Mouse (Mus musculus) embryonic fibroblast, embryonic 13.5 days (primary cell): ENCODE measurements around the gene Eif2b3. TPM values are rescaled to one million over a fixed set of nuclear protein-coding genes. Genes with fewer than 3 reads are reported as not detected.

Experiments used
- H3K27ac ChIP-seq: 2 replicates; pipeline ENCODE4 v1.5.1; 2012; ENCODE audit warnings: low read length, control low read depth, inconsistent platforms; ENCODE audit not compliant: insufficient read depth
- H3K4me1 ChIP-seq: 2 replicates; pipeline ENCODE4 v1.6.1; 2011; ENCODE audit warnings: low read length; ENCODE audit not compliant: control insufficient read depth, insufficient read depth
- H3K4me3 ChIP-seq: 2 replicates; pipeline ENCODE4 v1.5.1; 2011; ENCODE audit warnings: mild to moderate bottlenecking, control low read depth, low read length; ENCODE audit not compliant: insufficient read depth
- CTCF ChIP-seq: IDR thresholded peaks from 2 replicates; pipeline ENCODE4 v1.5.1; 2011; ENCODE audit warnings: mild to moderate bottlenecking, control low read depth, low read length, moderate library complexity, borderline replicate concordance; ENCODE audit not compliant: insufficient read depth
- POLR2A ChIP-seq: IDR thresholded peaks from 2 replicates; pipeline ENCODE4 v1.6.1; 2011; ENCODE audit warnings: low read depth, mild to moderate bottlenecking, control low read depth, low read length, moderate library complexity
- polyA plus RNA-seq: library from polyadenylated mRNA; stranded (reverse); fragments of >200 nt; gene quantifications from 2 replicates; pipeline ENCODE4 v1.2.4, GENCODE M21; 2011; ENCODE audit warnings: low read depth; ENCODE audit not compliant: missing spikeins, insufficient read length

The Eif2b3 gene
- 34.1 and 37.9 TPM in 2 replicates for polyA plus RNA-seq

DNA sequence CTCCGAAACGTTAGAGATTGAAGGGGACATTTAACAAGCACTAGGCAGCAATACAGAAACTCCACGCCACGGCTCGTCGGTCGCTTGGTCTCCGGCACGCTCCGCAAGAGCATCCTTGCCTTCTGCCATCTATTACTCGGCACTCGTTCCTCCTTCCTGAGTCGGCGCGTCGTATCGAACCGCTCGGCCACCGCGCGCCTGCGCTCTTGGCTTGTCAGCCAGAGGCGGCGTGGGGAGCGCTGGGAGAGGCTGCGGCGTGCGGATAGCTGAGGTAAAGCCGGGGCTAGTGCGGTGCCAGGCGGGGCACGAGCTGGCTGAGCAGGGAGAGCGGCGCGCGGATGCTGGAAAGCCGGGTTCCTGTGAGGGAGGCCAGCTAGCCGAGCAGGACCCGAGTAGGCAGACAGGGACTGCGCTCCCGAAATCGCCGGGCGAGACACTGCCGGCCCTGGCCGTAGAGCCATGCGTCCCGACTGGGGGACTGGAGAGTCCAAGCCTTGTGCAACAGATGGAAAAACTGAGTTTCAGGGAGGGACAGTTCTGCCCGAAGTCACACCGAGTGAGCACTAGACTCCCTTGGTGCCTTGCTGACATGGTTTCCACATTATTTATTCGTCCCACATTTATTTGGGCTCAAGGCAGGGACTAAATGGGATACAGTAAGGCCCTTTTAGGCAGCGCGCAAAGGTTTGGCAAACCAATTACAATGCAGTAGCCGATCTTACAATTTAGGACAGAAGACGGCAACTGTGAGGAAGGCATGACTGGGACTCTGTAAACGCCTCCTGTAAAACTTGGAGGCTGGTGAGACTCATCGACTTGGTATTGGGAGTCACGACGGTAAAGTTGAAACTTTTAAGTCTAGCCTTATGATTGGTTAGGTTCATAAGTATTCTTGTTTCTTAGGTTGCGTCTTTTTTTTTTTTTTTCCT is at the start of gene Eif2b3:
Gene Eif2b3 (plus strand): TSS at position 197 of the 929 bp plus-strand sequence.
- Histone ChIP-seq H3K4me1 (peaks cover 4% of the 10 kb centered on the region; the same call in 1 of the 2 replicates), H3K27ac (peak within 1 kb of the TSS; percentile 19), H3K4me3 (peak within 1 kb of the TSS; percentile 76)
- TF ChIP-seq CTCF (no peak), POLR2A (no peak; the same call in none of the 2 replicates)

DNA sequence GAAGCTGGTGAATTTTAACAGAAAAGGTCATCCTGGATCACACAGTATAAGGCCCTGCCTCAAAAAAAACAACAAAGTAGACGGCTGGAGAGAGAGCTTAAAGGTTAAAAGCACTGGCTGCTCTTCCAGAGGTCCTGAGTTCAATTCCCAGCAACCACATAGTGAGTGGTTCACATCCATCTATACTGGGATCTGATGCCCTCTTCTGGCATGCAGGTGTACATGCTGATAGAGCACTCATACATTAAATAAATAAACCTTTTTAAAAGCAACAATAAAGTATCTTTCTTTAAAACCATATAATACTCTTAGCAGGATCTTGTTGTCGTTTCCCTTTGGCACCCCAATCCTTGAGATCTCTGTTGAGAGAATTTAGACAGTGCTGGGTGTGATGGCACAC is 42.7 kb upstream of the Eif2b3 start:
- Histone ChIP-seq H3K4me1 (no peaks in the 10 kb centered on the region), H3K27ac (no peak overlapping the region), H3K4me3 (no peak overlapping the region)
- TF ChIP-seq POLR2A (no peak), CTCF (no peak)

DNA sequence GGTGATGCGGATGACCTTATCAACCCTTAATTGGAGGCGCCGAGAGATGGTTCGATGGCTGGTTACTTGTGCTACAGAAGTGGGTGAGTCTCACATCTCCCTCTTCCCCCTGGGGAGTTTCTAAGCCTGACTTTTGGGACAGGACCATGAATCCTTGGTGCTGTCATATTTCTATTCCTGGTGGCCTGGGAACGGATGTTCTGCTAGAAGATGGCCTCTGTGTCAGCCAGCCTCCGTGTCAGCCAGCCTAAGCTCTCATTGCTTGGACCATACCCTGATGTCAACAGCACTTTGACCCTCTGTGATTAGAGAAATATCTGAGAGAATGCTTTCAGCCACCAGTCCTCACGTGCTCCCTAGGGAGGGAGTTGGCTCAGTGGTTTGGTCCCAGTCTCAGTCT is 33.5 kb upstream of the Eif2b3 start:
- Histone ChIP-seq H3K27ac (no peak overlapping the region), H3K4me1 (no peaks in the 10 kb centered on the region), H3K4me3 (no peak overlapping the region)
- TF ChIP-seq CTCF (no peak), POLR2A (no peak)

DNA sequence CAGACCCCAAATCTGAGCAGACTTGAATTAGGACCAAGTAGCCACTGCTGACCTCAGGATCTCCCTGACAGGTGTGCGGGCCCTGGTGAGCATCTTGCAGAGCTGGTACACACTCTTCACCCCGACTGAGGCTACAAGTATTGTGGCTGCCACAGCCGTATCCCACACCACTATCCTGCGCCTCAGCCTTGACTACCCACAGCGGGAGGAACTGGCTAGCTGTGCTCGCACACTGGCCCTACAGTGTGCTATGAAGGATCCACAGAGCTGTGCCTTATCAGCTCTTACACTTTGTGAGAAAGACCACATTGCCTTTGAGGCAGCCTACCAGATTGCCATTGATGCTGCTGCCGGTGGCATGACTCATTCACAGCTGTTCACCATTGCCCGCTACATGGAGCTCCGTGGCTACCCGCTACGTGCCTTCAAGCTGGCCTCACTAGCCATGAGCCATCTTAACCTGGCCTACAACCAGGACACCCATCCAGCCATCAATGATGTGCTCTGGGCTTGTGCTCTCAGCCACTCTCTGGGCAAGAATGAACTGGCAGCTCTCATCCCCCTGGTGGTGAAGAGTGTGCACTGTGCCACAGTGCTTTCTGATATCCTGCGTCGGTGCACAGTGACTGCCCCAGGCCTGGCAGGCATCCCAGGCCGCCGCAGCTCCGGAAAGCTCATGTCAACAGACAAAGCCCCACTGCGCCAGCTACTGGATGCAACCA is 32.6 kb upstream of the Eif2b3 start:
- peak; percentile 70; the same call in 1 of the 2 replicates for TF ChIP-seq CTCF
- no peak for TF ChIP-seq POLR2A
- Histone ChIP-seq H3K4me1 (no peaks in the 10 kb centered on the region), H3K4me3 (no peak overlapping the region), H3K27ac (no peak overlapping the region)

DNA sequence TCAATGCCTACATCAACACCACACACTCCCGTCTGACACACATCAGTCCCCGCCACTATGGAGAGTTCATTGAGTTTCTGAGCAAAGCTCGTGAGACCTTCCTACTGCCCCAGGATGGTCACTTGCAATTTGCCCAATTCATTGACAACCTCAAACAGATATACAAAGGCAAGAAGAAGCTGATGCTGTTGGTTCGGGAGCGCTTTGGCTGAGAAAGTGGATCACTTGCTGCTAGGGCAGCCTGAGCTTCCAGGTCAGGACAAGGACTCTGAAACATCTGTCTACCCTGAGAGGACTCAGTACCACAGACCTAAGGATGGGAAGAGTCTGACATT is 32.1 kb upstream of the Eif2b3 start:
- H3K27ac ChIP-seq, result no peak overlapping the region
- no peak overlapping the region for H3K4me3 ChIP-seq
- no peaks in the 10 kb centered on the region for H3K4me1 ChIP-seq
- TF ChIP-seq POLR2A (no peak), CTCF (no peak)

DNA sequence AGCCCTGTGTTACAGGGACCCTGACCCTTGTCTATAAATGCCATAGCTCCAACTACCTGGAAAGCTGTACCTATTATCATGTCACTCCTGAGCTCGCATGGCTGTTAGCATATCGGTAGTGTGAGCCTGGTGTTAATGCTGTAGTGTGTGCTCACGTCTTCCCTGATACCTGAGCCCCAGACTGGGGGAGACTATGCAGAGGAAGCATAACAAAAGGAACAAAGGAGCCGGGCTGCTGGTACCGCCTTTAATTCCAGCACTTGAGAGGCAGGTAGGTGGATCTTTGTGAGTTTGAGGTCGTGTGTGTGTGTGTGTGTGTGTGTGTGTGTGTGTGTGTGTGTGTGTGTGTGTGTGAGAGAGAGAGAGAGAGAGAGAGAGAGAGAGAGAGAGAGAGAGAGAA is 29.5 kb upstream of the Eif2b3 start:
- Histone ChIP-seq H3K27ac (no peak overlapping the region), H3K4me3 (no peak overlapping the region), H3K4me1 (0 out of 2 replicates have a peak, but pooled peaks cover under 1% of the 10 kb centered on the region)
- no peak for TF ChIP-seq CTCF
- TF ChIP-seq POLR2A, result no peak

DNA sequence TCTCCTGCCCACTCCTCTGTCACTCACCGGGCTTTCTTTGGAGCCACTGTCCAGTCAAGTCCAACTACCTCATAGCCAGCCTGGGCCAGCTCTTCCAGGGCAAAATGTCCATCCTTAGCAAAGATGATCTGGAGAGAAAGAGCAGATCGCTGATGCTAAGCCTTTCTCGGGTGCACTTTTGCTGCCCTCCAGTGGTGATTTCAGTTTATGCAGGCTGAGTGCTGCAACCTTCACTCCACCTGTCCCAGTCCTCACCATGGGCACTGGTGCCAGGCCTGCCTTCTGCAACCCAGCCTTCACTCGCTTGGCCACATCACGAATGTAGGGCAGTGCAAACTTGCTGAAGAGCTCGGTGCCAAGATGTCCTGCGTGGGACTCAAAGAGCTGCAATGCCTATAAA is 27.8 kb upstream of the Eif2b3 start:
- H3K4me3 ChIP-seq, result no peak overlapping the region
- TF ChIP-seq POLR2A (no peak), CTCF (peak; percentile 86)

DNA sequence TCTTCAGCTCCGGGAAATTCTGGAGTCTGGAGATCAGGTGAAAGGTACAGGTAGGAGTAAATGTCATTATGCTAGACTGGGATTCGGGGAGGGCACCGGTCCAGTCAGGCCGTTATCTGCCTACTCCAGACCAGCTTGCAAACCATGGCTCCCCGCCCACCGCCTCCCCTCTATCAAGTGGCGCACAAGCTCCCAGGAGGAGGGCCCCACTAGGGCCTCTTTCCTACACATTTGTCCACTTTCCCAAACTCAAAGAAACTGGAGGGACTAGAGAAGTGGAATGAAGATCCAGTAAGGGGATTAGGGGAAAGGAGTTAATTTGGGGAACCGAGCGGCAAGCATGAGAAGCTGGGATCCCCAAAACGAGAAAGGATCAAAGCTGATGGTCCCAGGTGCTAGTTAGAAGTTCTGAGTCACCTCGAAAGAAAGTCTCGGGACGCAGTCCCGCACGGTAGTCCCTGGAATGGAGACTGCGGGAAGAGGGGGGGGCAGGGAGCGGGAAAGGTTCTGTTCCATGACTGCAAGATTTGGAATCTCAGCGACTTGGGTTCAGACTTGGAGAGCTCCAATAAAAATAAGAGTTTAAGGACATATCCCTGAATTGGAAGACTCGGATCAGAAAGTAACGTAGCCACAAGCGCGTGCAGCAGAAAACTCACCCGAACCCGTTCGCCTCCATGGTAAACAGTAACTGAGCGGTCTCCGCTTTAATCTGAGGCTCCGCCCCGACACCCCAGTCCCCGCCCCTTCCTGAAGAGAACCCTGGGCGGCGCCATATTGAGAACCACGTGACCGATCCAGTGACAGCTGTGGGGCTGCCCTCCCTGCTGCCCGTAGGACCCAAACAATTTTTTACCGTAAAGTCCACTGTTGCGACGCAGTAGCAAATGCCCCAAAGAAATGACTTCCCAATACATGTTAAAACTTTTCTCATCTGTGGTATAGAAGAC is 25.3 kb upstream of the Eif2b3 start, which contains the start of gene Urod:
Gene Urod (minus strand): TSS at position 742 of the 950 bp plus-strand sequence.
- no peak within 1 kb of the TSS for H3K27ac ChIP-seq
- H3K4me3 ChIP-seq, result peak within 1 kb of the TSS; percentile 83
- H3K4me1 ChIP-seq, result peaks cover 3% of the 10 kb centered on the region; the same call in 1 of the 2 replicates
- TF ChIP-seq POLR2A, result peak; percentile 74
- TF ChIP-seq CTCF, result no peak

More for the DNA sequence above, 27.8 kb upstream of the Eif2b3 start:
- Histone ChIP-seq H3K27ac (no peak overlapping the region), H3K4me1 (peaks cover 3% of the 10 kb centered on the region; the same call in 1 of the 2 replicates)

DNA sequence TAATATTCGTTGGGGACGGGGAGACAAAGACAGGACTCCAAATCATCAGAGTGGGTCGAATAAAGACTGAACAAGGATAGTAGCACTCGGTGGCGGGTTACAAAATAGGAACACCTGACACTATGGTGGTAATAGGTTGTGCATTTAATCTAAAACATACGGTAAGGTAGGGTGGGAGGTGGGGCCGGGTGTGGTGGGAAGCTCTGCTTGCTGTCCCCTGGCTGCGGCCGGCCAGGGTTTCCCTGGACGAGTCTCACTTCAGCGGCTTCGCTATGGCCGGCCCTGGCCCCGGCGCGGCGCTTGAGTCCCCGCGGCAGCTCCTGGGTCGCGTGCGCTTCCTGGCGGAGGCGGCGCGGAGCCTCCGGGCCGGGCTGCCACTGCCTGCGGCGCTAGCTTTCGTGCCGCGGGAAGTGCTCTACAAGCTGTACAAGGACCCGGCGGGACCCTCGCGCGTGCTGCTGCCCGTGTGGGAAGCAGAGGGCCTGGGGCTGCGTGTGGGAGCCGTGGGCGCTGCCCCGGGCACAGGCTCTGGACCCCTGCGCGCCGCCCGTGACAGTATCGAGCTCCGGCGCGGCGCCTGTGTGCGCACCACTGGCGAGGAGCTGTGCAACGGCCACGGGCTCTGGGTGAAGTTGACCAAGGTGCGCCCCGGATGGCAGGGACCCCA is 23.9 kb upstream of the Eif2b3 start, which contains the start of gene Hectd3:
Gene Hectd3 (plus strand): TSS at position 187 of the 667 bp plus-strand sequence.
- no peak within 1 kb of the TSS for H3K27ac ChIP-seq
- H3K4me3 ChIP-seq, result peak within 1 kb of the TSS; percentile 83
- TF ChIP-seq POLR2A (no peak; the same call in 1 of the 2 replicates), CTCF (no peak)
- H3K4me1 ChIP-seq, result peaks cover 3% of the 10 kb centered on the region; the same call in 1 of the 2 replicates
